Mouse (Mus musculus): ENCODE measurements at regions not wholly inside any gene's neighbourhood (a gene's known extent, or its start where the extent isn't known, plus 50 kb on each side); places are given as distances from the start of the nearest gene placed in this dataset.
A peak's percentile ranks its signal among the peaks of the same experiment; 100 is the strongest.

DNA sequence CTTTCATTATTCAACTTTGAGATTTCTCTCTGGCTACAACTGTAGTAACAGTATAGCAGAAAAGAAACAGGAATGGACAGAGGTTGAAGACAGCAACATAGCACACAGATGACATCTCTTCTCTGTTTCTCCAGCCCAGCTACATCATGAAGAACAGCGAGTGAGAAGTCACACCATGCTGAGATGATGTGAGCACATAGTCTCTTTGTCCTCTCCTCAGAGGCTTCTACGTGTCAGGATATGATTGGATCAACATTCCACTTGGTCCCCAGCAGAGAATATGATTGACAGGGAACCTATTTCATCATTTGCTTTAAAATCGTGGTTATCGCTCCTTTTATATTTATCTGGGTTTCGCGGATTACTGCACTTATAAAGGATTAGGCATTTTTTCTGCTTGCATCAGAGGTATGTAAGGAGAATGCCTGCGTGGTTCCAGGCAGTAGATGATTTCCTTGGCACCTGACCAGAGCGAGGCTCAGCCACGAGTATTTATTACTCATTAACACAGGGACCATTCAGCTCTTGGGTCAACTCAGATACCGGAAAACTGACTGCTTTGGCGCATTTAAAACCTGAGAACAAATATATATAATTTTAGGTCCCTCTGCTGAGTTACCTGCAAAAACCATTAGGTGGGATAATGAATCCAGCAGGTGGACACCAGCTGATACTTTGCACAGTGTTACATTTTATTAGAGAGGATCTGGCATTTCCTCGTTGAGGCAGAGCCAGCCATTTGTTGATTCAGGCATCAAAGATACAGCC is 237.9 kb upstream of the Gm5148 start:
- DNase-seq: no peak

DNA sequence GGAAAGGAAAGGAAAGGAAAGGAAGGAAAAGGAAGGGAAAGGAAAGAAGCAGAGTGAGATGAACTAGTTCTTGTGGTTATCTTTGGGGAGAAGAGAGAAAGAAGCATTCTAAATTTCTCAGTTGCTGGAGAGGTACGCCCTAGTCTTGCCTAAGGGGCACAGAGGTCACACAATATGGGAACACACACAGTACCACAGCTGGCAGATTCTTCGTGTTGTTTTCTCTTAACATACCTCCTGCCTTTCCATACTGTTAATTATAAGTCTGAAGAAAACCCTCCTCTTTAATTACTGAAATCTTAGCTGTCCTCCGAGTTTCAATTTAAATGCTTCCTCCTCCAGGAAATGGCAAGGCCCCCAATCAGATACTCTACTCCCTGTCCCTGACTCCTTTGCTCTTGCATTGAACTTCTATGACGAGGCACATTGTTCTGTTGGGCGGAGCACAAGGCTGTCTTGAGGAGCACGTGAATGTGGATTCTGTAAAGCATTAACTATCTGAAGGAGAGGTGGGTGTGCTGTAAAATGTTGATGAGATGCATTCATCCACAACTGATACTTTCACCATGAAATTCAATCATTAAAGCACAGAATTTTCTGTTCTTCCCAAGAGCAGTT is 234.2 kb upstream of the Gm5148 start:
- no peak for DNase-seq

DNA sequence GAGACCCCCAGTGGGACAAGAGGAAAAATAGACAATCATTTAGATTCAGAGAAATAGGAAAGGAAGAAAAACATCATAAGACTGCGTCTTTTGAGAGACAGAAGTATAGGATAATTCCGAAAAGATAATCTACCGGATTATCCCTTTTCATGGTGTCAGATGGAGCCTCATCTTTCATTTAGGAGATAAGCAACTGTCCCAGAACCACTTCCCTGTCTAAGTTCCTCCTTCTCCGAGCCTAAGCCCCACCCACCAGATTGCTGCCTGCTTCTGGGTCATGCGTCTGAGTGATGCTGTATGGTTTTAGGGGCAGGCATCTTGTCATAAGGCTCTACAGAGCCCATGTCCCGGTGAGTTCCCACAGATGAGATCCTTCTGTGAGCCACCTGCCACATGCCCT is 232.3 kb upstream of the Gm5148 start:
- no peak for DNase-seq

DNA sequence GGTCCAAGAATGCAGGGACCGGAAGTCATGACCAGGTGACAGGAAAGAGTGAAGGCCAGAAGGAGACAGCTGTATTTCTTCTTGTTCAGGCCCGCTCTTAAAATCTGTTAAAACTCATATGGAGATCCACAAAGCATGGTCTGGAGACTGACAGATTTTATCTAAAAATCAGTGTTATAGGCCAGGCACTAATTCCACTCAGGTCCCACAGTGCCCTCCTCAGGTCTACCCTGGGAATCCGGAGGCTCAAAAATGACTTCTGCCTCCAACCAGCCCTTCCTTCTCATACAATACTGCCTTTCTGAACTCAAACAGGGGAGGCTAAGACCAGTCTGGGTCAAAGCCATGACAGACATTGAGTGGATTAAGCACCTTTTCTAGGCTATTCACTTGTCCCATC is 228.6 kb upstream of the Gm5148 start:
- DNase-seq: peak; percentile 13

DNA sequence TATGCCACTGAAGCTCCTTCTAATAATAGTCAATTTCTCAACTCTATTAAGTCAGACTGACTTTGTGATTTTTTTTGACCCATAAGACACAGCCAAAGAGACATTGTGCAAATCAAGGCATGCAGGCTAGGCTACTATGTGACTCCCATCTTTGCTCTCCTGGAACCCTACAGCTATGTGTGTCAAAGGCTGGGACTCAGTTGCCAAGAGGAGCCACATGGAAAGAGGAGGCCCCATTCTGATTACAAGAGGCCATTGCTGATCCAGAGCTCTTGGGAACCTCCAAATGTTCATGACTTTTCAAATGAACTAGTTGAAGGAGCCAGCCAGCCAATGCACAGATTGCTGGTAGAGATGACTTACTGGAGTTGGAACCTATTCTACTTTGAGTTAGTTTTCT is 228.0 kb upstream of the Gm5148 start:
- no peak for DNase-seq

DNA sequence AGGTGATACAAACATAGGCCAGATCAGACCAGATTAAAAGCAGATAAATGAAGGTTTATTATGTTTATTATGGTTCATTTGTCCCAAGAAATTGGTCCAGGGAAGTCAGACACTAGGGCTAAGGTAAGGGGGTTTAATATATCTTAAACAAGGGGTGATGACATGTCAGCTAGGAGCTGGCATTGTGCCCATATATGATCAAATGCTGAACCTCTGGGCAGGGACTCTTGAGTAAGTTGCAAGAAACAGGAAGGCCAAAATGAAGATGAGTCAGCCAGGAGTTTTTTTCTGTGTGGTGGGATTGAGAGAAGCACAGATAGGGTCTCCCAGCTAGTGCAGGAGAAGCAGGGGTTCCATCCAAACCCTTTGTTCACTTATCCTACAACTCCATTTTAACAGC is 219.4 kb upstream of the Gm5148 start:
- no peak for DNase-seq

DNA sequence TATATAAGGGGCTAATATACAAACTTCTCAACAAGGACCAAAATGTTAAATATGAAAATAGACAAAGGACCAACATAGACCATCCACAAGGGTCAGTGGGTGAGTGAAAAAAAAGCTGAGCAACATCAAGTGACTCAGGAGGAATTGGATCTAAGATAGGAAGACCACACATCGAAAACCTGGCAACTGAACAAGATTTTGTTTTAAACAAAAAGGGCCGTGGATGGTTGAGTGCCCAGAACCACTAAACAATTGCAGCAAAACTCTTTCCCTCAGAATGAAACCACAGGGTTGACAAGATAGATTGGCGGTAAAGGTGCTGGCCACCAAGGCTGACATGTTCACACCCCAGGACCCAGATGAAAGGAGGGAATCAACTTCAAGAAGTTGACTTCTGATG is 215.7 kb upstream of the Gm5148 start:
- DNase-seq: no peak

DNA sequence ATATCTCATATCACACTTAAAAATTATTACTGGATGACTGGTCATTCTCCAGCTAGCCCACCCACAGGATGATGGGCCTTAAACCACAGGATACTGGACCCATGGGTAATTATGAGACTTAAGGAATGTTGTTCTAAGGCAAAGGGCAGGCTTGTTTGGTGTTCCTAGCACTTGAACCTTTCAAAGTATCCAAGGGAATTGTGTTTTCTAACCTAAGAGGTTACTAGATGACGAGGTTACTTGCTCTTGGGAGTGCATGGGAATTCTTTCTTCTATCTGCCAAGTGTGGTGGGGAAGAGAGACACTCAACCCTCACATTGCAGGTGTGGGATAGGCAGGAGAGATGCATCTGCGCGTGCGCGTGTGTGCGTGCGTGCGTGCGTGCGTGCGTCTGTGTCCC is 214.6 kb upstream of the Gm5148 start:
- no peak for DNase-seq

DNA sequence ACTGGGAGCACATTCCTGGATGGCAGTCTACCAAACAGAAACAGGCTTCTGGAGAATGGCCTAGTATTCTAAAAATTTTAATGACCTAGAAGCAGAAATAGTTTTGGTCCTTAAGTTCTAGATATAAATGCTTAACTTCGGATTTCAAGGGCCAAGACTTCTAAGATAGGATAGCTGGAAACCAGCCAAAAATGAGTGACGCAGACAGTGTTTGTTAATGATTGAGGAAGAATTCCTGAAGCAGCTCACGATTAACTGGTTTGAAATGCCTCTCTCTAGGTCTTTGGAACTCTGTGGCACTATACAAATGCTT is 213.9 kb upstream of the Gm5148 start:
- no peak for DNase-seq

DNA sequence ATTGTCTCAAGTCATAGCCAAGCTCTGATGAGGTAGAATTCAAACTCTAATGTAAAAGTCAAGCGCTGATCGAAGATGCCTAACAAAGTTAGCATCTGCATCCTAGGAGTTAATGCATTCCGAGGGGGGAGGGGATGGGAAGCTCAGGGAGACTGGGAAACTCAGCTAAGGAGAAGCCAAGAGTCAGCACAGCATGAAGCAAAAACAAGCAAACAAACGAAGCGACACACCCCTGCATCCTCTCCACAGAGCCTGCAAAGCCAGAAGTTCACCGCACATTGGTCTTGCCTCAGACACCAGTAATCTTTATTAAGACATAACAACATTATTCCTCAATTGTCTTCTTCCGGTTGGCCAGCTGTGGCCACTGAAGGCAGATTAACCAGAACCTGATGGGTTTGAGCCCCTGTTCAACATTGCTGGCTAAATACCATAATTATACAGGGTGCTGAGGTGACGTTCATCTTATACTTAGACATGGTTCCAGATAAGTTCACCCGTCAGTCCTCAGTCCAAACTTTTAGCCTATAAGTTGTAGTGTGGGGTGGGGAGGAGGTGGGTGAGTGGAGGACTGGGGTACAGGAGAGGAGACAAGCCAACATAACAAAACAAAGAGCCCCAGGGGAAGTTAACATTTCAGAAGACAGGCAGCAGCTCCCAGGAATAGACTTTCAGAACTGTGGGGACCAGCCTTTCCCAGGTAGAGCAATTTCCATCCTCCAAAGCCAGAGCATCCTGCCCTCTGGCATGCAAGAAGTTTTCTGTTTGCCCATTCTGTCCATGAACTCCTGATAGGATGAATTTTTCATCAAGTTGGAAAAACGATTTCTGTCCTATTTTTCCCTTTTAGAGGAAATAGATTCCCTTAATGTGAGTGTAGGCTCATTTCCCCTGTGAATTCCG is 213.3 kb upstream of the Gm5148 start:
- no peak for DNase-seq

DNA sequence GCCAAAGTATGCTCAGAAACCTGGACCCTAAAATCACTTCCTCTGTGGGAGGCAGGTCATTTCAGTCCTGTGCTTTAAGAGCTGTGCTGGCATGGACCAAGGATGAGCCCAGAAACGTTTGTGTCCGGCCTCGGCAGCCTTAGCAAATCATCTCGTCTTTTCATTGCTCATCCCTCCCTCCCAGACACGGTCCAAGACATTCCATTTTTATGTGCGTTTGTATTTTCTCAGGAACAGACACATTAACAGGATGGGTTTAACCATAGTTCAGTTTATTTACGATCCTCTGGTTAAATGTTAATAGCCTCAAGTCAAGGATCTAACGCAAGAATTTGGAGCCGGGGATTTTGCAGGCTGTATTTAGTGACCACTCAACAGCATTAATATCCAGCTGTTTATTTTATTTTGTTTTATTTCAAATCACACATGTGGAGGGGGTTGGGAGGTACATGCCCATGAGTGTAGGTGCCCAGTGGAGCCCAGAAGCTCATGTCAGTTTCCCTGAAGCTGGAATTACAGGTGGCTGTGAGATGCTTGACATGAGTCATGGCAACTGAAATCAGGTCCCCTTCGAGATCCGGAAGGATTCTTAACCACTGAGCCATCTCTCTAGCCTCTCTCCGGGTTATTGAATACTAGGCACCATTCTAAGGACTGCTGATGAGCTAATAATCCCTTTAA is 212.1 kb upstream of the Gm5148 start:
- no peak for DNase-seq

DNA sequence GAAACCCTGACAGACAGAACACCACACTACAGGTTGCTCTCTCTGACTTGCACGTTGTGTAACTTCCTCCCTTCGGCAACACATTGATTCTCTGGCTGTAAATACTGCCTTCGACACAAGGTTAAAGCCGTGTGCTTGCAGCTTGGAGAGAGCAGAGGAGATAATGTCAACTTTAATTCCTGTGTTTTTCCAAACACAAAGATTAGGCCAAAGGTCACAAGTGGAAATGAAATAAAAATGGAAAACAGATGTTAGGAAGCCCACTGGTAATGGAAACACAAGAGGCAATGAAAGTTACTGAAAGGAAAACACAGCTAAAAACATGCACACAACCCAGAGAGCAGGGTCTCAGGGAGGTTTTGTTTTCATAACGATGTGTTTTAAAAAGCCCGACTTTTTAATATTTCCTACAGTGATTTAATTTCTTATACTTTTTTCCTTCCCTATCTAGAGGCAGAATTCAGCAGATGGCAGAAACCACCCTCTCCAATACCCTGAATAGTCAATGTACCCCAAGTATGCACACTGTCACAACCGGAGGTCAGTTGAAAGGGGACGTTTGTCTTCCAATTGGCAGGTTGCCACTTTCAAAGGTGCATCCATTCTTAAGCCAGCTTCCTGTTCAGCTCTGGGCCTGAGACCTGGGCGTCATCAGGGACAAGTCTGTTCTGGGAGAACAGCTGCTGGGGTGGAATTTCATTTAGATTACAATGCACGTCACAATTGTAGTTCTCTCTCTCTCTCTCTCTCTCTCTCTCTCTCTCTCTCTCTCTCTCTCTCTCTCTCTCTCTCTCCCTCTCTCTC is 210.8 kb upstream of the Gm5148 start:
- DNase-seq: peak; percentile 19

DNA sequence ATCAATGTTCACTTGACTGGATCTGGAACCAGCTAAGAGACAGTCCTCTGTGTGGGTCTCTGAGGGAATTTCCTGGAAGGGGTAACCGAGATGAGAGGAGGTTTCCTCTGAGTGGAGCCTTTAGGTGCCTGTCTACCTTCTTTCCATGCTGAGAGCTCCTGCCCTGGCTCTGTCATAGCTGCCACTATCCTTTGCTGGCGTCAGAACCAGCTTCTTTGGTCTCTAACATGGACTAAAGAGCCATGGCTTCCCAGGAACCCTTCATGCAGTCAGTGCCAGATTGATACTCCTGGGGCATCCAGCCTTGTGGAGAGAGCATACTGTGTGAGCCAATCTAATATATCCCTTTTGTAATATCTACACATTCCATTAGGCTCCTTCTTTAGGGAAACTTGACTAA is 209.9 kb upstream of the Gm5148 start:
- DNase-seq: no peak

DNA sequence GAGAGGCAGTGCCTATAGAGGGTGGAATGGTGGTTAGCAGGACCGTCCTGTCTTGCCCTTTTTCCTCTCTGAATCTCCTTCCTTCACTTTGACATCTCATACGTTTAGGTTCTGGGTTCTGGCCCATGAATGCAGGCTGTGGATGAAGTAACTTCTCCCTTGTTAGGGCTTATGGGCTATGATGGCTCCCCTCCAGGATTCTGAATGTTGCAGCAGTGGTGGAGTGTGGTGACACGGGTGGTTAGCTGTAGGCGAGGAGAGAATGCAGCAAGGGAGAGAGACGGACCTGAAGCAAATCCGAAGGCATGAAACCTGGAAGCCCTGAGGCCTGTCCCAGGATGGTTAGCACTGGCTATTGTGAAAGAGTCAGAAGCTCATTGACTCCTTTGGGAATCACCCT is 204.4 kb upstream of the Gm5148 start:
- no peak for DNase-seq

DNA sequence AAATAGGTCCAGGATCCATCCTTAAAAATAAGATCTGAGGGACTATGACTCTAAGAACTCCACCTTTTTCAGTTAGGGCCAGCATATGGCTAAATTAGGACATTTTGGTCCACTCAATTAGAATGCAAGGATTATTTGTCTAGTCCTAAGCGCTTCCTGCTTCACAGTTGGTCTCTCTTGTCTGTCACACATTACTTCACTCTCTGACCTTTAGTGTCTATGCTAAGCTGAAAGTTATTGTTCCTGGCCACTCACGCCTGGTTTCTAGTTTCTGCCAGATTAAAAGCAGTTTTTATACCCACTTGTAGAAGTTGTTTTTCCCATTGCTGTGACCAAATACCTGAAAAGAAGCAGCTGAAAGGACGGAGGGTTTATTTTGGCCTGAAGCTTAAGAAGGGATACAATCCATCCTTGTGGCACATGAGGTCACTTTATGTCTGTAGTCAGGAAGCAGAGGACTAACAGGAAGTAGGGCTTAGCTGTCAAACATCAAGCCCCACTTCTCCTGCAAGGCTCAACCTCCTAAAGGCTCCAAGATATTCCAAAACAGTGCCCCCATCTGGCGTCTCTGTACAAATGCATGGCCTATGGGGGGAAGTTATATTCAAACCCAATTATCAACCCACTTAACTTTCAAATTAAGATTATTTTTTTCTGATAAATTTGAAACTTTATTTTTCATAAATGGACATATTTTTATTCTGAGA is 195.3 kb upstream of the Gm5148 start:
- DNase-seq: no peak

DNA sequence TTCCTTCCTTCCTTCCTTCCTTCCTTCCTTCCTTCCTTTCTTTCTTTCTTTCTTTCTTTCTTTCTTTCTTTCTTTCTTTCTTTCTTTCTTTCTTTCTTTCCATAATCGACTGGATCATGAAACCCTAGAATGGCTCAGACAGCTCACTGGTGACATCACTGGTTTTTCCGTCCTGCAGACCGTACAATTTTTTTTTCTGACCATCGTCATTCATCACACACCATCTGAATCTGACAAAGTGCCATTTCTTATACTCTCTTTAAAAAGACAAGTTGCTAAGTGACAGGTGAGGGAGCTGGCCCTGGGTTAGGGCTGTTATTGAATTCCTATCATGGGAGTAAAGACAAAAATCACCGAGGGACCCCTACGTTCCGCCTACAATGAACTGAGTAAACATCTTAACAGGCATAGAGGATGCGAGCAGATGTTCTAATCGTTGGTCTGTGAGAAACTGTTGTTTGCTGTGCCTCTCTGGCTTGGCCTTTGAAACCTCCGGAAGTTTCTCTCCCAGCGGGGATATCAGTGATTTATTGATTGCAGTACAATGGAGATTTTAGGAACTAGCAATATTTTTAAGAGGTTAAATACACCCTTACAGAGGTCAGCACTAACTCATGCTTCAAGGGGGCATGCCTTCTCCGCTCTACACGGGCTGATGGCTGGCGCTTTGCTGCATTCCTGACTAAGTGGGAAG is 192.6 kb upstream of the Gm5148 start:
- no peak for DNase-seq

DNA sequence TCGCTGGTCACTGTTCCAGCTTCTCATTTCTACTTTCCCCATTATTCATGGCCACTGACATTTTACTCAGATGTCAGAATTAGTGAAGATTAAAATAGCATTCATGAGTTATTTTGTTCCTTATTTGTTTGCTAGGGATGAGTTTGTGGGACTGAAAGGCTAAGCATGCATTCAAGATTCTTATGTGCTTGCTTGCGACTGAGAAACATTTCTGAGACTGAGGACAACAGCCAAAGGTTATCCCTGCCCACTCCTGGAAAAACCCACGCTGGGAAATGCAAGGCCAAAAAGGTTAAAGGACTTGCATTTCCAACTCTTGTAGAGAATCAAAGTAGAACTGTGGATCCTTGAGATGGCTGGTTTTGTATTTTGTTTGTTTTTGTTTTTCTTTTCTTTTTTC is 192.0 kb upstream of the Gm5148 start:
- DNase-seq: no peak

DNA sequence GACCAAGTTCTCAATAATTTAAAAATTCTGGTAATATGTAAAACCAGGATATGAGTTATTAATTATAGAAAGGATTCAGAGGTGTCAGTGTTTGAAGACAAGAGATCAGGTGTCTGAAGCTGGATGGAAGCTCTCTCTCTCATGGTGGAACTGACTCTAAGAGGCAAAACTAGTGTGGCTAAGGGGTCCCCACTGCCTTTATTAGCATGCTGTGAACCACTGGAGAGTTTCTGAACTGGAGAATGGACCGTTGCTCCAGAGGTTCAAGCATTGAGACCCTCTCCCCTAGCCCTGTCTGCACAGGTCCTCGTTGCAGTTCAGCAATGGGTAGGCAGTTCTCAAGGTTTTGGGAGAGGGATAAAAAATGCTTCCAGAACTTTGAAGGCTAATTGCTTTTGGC is 191.4 kb upstream of the Gm5148 start:
- DNase-seq: no peak

DNA sequence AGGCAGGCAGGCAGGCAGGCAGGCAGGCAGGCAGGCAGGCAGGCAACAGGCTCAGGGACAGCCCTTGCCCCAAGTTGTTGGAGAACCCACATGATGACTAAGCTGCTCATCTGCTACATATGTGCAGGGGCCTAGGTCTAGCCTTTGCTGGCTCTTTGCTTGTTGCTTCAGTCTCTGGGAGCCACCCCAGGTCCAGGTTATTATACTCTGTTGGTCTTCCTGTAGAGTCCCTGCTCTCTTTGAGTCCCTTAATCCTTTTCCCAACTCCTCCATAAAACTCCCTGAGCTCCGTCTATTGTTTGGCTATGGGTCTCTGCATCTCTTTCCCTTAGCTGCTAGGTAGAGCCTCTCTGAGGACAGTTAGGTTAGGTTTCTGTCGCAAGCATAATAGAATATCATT is 189.8 kb upstream of the Gm5148 start:
- DNase-seq: no peak

DNA sequence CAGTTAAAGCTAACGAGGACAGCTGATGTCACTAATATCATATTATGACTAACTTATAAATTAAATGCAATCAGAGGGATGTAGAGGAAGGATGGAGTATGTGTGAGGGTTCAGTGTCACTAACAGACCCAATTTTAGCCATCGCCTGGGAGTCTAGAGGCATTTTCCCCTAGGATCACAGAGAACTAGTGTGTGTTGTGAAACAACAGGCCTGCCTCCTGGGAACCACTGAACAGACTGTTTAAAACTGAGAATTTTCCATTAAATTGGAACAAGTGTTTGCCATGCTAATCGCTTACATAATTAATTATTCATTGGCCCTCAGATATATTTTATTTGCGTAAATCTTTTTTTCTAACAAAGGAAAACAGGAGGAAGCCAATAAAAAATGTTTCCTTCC is 185.5 kb upstream of the Gm5148 start:
- DNase-seq: no peak

DNA sequence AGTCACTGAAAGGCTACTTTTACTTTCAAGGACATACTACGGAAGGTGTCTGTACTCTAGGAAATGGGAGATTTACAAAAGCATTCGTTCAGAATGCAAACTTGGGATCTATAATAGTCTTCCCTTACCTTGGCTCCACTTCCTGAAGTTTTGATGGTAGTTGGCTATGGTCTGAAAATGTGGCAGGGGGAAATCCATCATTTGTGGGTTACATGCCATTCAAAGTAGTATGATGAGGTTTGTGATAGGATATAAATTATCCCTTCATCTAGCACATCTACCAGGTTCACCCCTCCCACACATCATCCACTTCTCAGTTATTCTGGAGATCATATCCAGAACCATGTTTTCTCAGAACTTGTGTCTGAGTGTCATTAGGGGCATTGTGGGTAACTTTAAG is 184.7 kb upstream of the Gm5148 start:
- no peak for DNase-seq
